Mouse (Mus musculus) CH12.LX (cell line): ENCODE data around the gene S100pbp. TPM values are rescaled to one million over a fixed set of nuclear protein-coding genes. Genes with fewer than 3 reads are reported as not detected.

ENCODE experiments used
- DNase-seq: peaks from one replicate; pipeline ENCODE4 v3.0.0-alpha.2; 2013; ENCODE audit errors: extremely low read depth
- H3K27ac ChIP-seq: 2 replicates; pipeline ENCODE4 v1.5.1; 2012; ENCODE audit warnings: low read depth, mild to moderate bottlenecking, control low read depth, moderate library complexity; ENCODE audit not compliant: insufficient read depth
- H3K27me3 ChIP-seq: replicated peaks from 2 replicates; pipeline ENCODE3; 2012; ENCODE audit warnings: inconsistent platforms
- H3K36me3 ChIP-seq, 2 experiments: replicated peaks in 1 of 2; 2 replicates each; pipeline versions ENCODE3 to v1.6.1; 2012; ENCODE audit warnings: inconsistent platforms in 1 of 2, low read length in 1 of 2, mild to moderate bottlenecking in 1 of 2, mixed read lengths in 1 of 2, moderate library complexity in 1 of 2; ENCODE audit not compliant: control insufficient read depth in 1 of 2, insufficient read depth in 1 of 2
- H3K4me1 ChIP-seq, 2 experiments: 2 replicates each; pipeline ENCODE4 v1.6.1; 2012; ENCODE audit warnings: inconsistent platforms in 1 of 2, moderate library complexity in 1 of 2; ENCODE audit not compliant: insufficient read depth in 2 of 2, control insufficient read depth in 1 of 2
- H3K4me2 ChIP-seq: 2 replicates; pipeline ENCODE4 v1.6.1; 2012; ENCODE audit warnings: low read depth, mild to moderate bottlenecking, control low read depth; ENCODE audit not compliant: poor library complexity, insufficient read depth, severe bottlenecking
- H3K4me3 ChIP-seq, 3 experiments: fragments of 150-350 bp in 1 of 3; sonication (generic) in 1 of 3; replicated peaks in 1 of 3; 2 replicates each; pipeline versions ENCODE3 to v1.5.1; 2011 to 2012; ENCODE audit warnings: low read depth in 2 of 3, low read length in 2 of 3, mild to moderate bottlenecking in 2 of 3, moderate library complexity in 2 of 3, control low read depth in 1 of 3, improper control_type of control experiment in 1 of 3, inconsistent platforms in 1 of 3, mixed read lengths in 1 of 3; ENCODE audit not compliant: poor library complexity in 1 of 3
- H3K79me2 ChIP-seq: replicated peaks from 2 replicates; pipeline ENCODE4 v1.6.1; 2012; ENCODE audit warnings: mild to moderate bottlenecking, moderate library complexity; ENCODE audit not compliant: control insufficient read depth, poor library complexity, insufficient read depth, severe bottlenecking; ENCODE audit errors: extremely low read depth
- H3K9ac ChIP-seq: 2 replicates; pipeline ENCODE4 v1.6.1; 2012; ENCODE audit warnings: low read depth, mild to moderate bottlenecking, control low read depth, moderate library complexity; ENCODE audit not compliant: insufficient read depth
- H3K9me3 ChIP-seq: replicated peaks from 2 replicates; pipeline ENCODE3; 2012; ENCODE audit warnings: low read length, inconsistent platforms, mixed read lengths
- ELF1 ChIP-seq: IDR thresholded peaks from 2 replicates; pipeline ENCODE4 v1.6.1; 2014; ENCODE audit warnings: low read depth, mild to moderate bottlenecking, inconsistent platforms, low read length, improper control_type of control experiment
- ETS1 ChIP-seq: conservative IDR thresholded peaks from 2 replicates; pipeline ENCODE4 v1.6.1; 2012; ENCODE audit warnings: low read depth, mild to moderate bottlenecking, inconsistent platforms, low read length, improper control_type of control experiment, moderate library complexity
- KAT2A ChIP-seq: IDR thresholded peaks from 2 replicates; pipeline ENCODE4 v1.6.1; 2012; ENCODE audit warnings: low read length, improper control_type of control experiment, inconsistent platforms; ENCODE audit not compliant: insufficient replicate concordance
- MAFK ChIP-seq: IDR thresholded peaks from 2 replicates; pipeline ENCODE4 v1.6.1; 2011; ENCODE audit warnings: low read length, improper control_type of control experiment; ENCODE audit not compliant: insufficient replicate concordance
- POLR2AphosphoS2 ChIP-seq: IDR thresholded peaks from 2 replicates; pipeline ENCODE4 v1.6.1; 2011; ENCODE audit warnings: low read depth, low read length, improper control_type of control experiment
- RAD21 ChIP-seq: IDR thresholded peaks from 2 replicates; pipeline ENCODE4 v1.6.1; 2011; ENCODE audit warnings: low read depth, mild to moderate bottlenecking, low read length, improper control_type of control experiment, moderate library complexity
- SIN3A ChIP-seq: IDR thresholded peaks from 2 replicates; pipeline ENCODE4 v1.6.1; 2012; ENCODE audit warnings: low read length, improper control_type of control experiment, inconsistent platforms
- TCF12 ChIP-seq: IDR thresholded peaks from 2 replicates; pipeline ENCODE4 v1.6.1; 2014; ENCODE audit warnings: low read depth, mild to moderate bottlenecking, inconsistent platforms, low read length, improper control_type of control experiment
- ZKSCAN1 ChIP-seq: IDR thresholded peaks from 2 replicates; pipeline ENCODE4 v1.6.1; 2012; ENCODE audit warnings: low read depth, inconsistent platforms, low read length, improper control_type of control experiment, borderline replicate concordance
- ZMIZ1 ChIP-seq: IDR thresholded peaks from 2 replicates; pipeline ENCODE4 v1.6.1; 2012; ENCODE audit warnings: low read depth, mild to moderate bottlenecking, inconsistent platforms, low read length, improper control_type of control experiment
- dilution Hi-C: fragments of 300-500 bp; cut with MboI; formaldehyde crosslinking; loops from 2 replicates; pipeline ENCODE4 v1.14.3; 2020; ENCODE audit warnings: low sequenced_read_pairs; ENCODE audit not compliant: extremely low pct_unique_long_range_greater_than_20kb, extremely low pct_ligation_motif_present
- in situ Hi-C: fragments of 300-500 bp; cut with MboI; formaldehyde crosslinking; loops from 3 replicates; pipeline ENCODE4 v1.14.3; 2019; ENCODE audit warnings: low sequenced_read_pairs, low pct_ligation_motif_present, low pct_unique_long_range_greater_than_20kb, mixed read lengths
- polyA plus RNA-seq: library from polyadenylated mRNA; unstranded; fragments of >175 nt; gene quantifications from 2 replicates; pipeline ENCODE4 v1.2.1, GENCODE M21; 2012; ENCODE audit warnings: low read depth; ENCODE audit not compliant: insufficient read length
- total RNA-seq, 2 experiments: library from RNA; depleted of rRNA; stranded (reverse); fragments of 300-350 nt in 1 of 2; fragments of >200 nt in 1 of 2; gene quantifications; 2 replicates each; pipeline ENCODE4 v1.2.3; 2012 to 2014

S100pbp gene
- total and polyA plus RNA-seq, 3 experiments: 22.5 to 43.6 (median 43.6) TPM

DNA sequence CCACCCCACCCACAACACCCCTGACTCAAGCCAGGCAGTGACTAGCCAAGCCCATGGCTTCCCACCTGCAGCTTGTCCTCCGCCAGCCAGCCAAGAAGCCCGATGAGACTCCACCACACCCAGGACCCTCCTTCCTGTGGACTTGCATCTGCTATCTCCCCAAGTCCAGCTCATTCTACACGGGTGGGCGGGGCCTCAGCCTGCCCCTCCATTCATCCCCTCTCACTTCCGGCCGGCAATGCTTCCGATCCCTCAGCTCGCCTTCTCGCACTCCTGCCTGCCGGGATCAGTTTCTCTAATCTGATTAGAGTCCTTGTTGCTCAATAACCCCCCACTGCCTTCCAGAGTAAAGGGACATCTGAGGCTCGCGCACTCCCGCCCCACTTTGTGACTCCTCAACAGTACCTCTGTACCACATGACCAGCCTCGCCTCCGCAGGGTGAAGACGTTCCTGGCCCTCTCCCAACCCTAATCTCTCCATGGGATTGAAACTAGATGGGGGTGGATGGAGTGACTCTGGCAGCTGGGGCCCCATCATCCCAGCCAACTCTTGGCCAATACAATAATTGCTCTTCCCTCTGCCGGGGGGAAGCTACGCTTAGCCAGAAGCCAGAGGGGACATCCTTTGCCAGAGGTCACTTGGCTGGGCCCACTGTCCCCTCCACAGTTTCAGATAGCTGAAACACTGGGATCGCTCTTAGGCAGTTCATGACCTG lies 63.6 kb downstream of the S100pbp start:
- Histone ChIP-seq H3K27me3 (peaks cover 65% of the 10 kb centered on the region), H3K4me1 (peaks cover 12% of the 10 kb centered on the region in 2 experiments), H3K27ac (no peak overlapping the region), H3K4me2 (no peak overlapping the region), H3K9ac (no peak overlapping the region), H3K4me3 (no peak overlapping the region), H3K9me3 (no peaks in the 10 kb centered on the region), H3K79me2 (no peaks in the 10 kb centered on the region), H3K36me3 (no peaks in the 10 kb centered on the region)
- TF ChIP-seq ZMIZ1 (no peak), RAD21 (no peak), ZKSCAN1 (no peak)
- no peak for DNase-seq
- in situ Hi-C loops: no loop called here
- dilution Hi-C loops: no loop called here

DNA sequence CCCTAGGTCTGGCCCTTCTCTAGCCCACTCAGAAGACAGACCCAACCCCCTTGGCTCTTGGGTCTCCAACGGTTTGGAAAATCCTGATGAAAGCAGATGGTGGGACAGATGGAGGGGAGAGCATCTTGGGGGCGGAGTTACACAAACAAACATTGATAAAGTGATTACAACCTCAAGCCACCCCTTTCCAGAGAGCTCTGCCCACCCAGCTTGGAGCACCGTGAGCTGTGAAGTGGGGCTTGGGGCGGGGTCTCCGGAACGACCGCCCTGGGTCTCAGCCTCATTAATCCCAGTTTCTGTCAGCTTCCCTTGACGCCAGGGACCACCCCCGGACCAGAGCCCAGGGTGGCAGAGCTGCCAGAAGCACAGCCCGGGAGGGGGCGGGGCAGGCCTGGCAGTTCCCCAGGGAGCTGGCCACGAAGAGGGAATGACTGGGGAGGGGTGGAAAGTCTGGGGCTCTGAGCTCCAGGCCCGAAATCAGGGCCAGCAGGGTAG lies 64.8 kb downstream of the S100pbp start:
- TF ChIP-seq ZKSCAN1 (no peak), POLR2AphosphoS2 (no peak), RAD21 (no peak), ETS1 (no peak), KAT2A (no peak), SIN3A (no peak), TCF12 (no peak), ELF1 (no peak), MAFK (no peak)
- DNase-seq: no peak
- in situ Hi-C loops: no loop called here
- H3K9ac ChIP-seq: no peak overlapping the region
- no peaks in the 10 kb centered on the region for H3K9me3 ChIP-seq
- H3K36me3 ChIP-seq: no peaks in the 10 kb centered on the region
- peaks cover 77% of the 10 kb centered on the region for H3K27me3 ChIP-seq
- no peak overlapping the region for H3K4me2 ChIP-seq
- dilution Hi-C loops: no loop called here
- H3K4me3 ChIP-seq: no peak overlapping the region
- H3K79me2 ChIP-seq: no peaks in the 10 kb centered on the region
- H3K4me1 ChIP-seq: peaks cover 4 to 11% of the 10 kb centered on the region in 2 experiments
- no peak overlapping the region for H3K27ac ChIP-seq

DNA sequence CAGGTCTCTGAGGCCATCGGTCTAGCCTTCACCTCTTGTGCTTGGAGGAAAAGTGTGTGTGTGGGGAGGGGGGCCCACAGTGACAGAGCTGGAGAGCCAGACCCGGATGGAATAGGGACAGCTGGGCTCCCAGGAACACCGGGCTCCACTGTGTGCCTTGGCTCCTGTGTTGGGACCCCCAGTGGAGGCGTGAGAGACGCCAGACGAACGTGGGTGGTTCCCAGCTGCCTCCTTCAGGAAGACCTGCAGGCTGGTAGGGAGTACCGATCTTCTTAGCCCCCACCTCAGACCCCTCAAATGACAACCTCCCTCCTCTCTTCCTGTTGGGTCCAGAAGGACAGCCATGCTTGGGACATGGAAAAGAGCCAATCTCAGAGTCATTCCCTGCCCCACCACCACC lies 66.8 kb downstream of the S100pbp start:
- H3K27me3 ChIP-seq: peaks cover 86% of the 10 kb centered on the region
- no peak for DNase-seq

More for the DNA sequence above, 66.8 kb downstream of the S100pbp start:
- Histone ChIP-seq H3K9me3 (no peaks in the 10 kb centered on the region), H3K36me3 (no peaks in the 10 kb centered on the region), H3K4me2 (no peak overlapping the region), H3K79me2 (no peaks in the 10 kb centered on the region), H3K27ac (no peak overlapping the region), H3K4me3 (no peak overlapping the region), H3K9ac (no peak overlapping the region), H3K4me1 (peaks cover 4 to 11% of the 10 kb centered on the region in 2 experiments; a peak in 3 of 4 replicates)
- no peak for TF ChIP-seq TCF12
- dilution Hi-C loops: no loop called here
- in situ Hi-C loops: no loop called here
